In genomic region chr9:37528225-37528970, GRCm38 (mm10) we compare ENCODE assay signal across 8 mouse cellular contexts. TPM values are rescaled to one million over a fixed set of nuclear protein-coding genes. Genes with fewer than 3 reads are reported as not detected.
DNase-seq lines count a peak whose midpoint lies in the region; ATAC-seq and TF ChIP-seq lines count a peak whose summit lies in the region.

No protein-coding gene starts in this region.

- H3K4me2 ChIP-seq in embryonic facial prominence, embryonic 14.5 days (ENCODE audit: low read depth, low read length): no peak overlapping the region
- H3K4me2 ChIP-seq in intestine, embryonic 16.5 days (ENCODE audit: low read depth, low read length): no peak overlapping the region
- peak overlapping the region; percentile 61 for H3K4me2 ChIP-seq in lung, embryonic 14.5 days

- WGBS in embryonic facial prominence, embryonic 14.5 days: 22% methylated on average over 9 of the region's 9 CpGs
- WGBS in intestine, embryonic 16.5 days: 45% methylated on average over 9 of the region's 9 CpGs
- WGBS in lung, embryonic 14.5 days: 31% methylated on average over 9 of the region's 9 CpGs

- peak overlapping the region; percentile 33; the same call in 1 of the 2 replicates for H3K4me3 ChIP-seq in embryonic facial prominence, embryonic 14.5 days (ENCODE audit: low read depth, low read length)
- peak overlapping the region; percentile 45 for H3K4me3 ChIP-seq in intestine, embryonic 16.5 days (ENCODE audit: low read length)
- H3K4me3 ChIP-seq in lung, embryonic 14.5 days (ENCODE audit: low read depth, low read length): peak overlapping the region; percentile 39

- 0 out of 2 replicates have a peak, but pooled peaks cover 10% of the 10 kb centered on the region for H3K36me3 ChIP-seq in embryonic facial prominence, embryonic 14.5 days (ENCODE audit: control insufficient read depth, insufficient read depth, low read length)
- no peaks in the 10 kb centered on the region for H3K36me3 ChIP-seq in intestine, embryonic 16.5 days (ENCODE audit: control insufficient read depth, insufficient read depth, low read length)
- peaks cover 6% of the 10 kb centered on the region; the same call in 1 of the 2 replicates for H3K36me3 ChIP-seq in lung, embryonic 14.5 days (ENCODE audit: insufficient read depth)

- TF ChIP-seq CTCF in lung, embryonic 14.5 days (IDR thresholded peaks at IDR 0.05; ENCODE audit: low read depth): no peak

- peaks cover 16% of the 10 kb centered on the region for H3K4me1 ChIP-seq in embryonic facial prominence, embryonic 14.5 days (ENCODE audit: control insufficient read depth, insufficient read depth, low read length)
- peaks cover 22% of the 10 kb centered on the region; the same call in 1 of the 2 replicates for H3K4me1 ChIP-seq in intestine, embryonic 16.5 days (ENCODE audit: control insufficient read depth, insufficient read depth, low read length)
- H3K4me1 ChIP-seq in lung, embryonic 14.5 days (ENCODE audit: insufficient read depth): peaks cover 19% of the 10 kb centered on the region

- DNase-seq in 416B (ENCODE audit: low read depth): peak; percentile 25
- DNase-seq in embryonic facial prominence, embryonic 14.5 days (ENCODE audit: low spot score): no peak
- peak; percentile 29 for DNase-seq in lung, embryonic 14.5 days
- no peak for DNase-seq in natural killer cell, adult 2 months (ENCODE audit: low spot score in 2 of 2)
- no peak for DNase-seq in layer of hippocampus, postnatal 36 days
- DNase-seq in ovary, postnatal 14 days (ENCODE audit: low spot score): no peak

- peak overlapping the region; percentile 22; the same call in 1 of the 2 replicates for H3K27ac ChIP-seq in embryonic facial prominence, embryonic 14.5 days (replicated peaks; ENCODE audit: low read depth, low read length)
- 0 out of 2 replicates have a peak overlapping the region, but pooled peaks have one; percentile 66 for H3K27ac ChIP-seq in intestine, embryonic 16.5 days (ENCODE audit: low read length)
- H3K27ac ChIP-seq in lung, embryonic 14.5 days (ENCODE audit: low read depth): peak overlapping the region; percentile 90

- H3K27me3 ChIP-seq in embryonic facial prominence, embryonic 14.5 days (replicated peaks; ENCODE audit: control insufficient read depth, insufficient read depth, low read length): peaks cover 60% of the 10 kb centered on the region
- H3K27me3 ChIP-seq in intestine, embryonic 16.5 days (replicated peaks; ENCODE audit: control insufficient read depth, insufficient read depth, low read length): peaks cover 29% of the 10 kb centered on the region
- H3K27me3 ChIP-seq in lung, embryonic 14.5 days (ENCODE audit: insufficient read depth, low read length): peaks cover 27% of the 10 kb centered on the region

- H3K9ac ChIP-seq in embryonic facial prominence, embryonic 14.5 days (ENCODE audit: low read depth, low read length): no peak overlapping the region
- no peak overlapping the region for H3K9ac ChIP-seq in intestine, embryonic 16.5 days (ENCODE audit: low read depth, low read length)
- peak overlapping the region; percentile 53 for H3K9ac ChIP-seq in lung, embryonic 14.5 days

- ATAC-seq in embryonic facial prominence, embryonic 14.5 days (ENCODE audit: low read depth): no peak
- no peak for ATAC-seq in intestine, embryonic 16.5 days
- no peak for ATAC-seq in lung, embryonic 14.5 days (ENCODE audit: insufficient read depth)
- ATAC-seq in inflammation-experienced regulatory T-cells, adult 6 months: no peak

- H3K9me3 ChIP-seq in embryonic facial prominence, embryonic 14.5 days (ENCODE audit: control insufficient read depth, low read length): no peaks in the 10 kb centered on the region
- no peaks in the 10 kb centered on the region for H3K9me3 ChIP-seq in intestine, embryonic 16.5 days (ENCODE audit: control insufficient read depth, low read length)
- H3K9me3 ChIP-seq in lung, embryonic 14.5 days (ENCODE audit: low read depth, low read length): no peaks in the 10 kb centered on the region

RNA-seq across cellular contexts. Expression of gene Esam, which starts 0.5 kb away (rescaled TPM):
- 52.0 and 54.0 TPM in 2 replicates for polyA plus RNA-seq in embryonic facial prominence, embryonic 14.5 days (2014; fragmentation: Nextera tagmentation; extraction: Ambion mirVana)
- polyA plus RNA-seq in intestine, embryonic 16.5 days (2015; fragmentation: Nextera tagmentation; extraction: Ambion mirVana): 49.2 and 49.4 TPM in 2 replicates
- polyA plus RNA-seq in lung, embryonic 14.5 days (2014; fragmentation: Nextera tagmentation; extraction: Ambion mirVana): 149 and 152 TPM in 2 replicates
- 10 to 100 TPM; 17.7 to 22.6 TPM for total RNA-seq in layer of hippocampus, postnatal 36 days (2021)
- under 1 TPM in 1 of 3 experiments, not detected in 2; 0.69 TPM for polyA plus RNA-seq in inflammation-experienced regulatory T-cells, adult 6 months (2017; shearing (Covaris generic))

RNA-seq across cellular contexts. Expression of gene Vsig2, which starts 10.7 kb away (rescaled TPM):
- polyA plus RNA-seq in embryonic facial prominence, embryonic 14.5 days (2014; fragmentation: Nextera tagmentation; extraction: Ambion mirVana): 1.2 and 1.5 TPM in 2 replicates
- polyA plus RNA-seq in intestine, embryonic 16.5 days (2015; fragmentation: Nextera tagmentation; extraction: Ambion mirVana): 1.5 and 3.1 TPM in 2 replicates
- polyA plus RNA-seq in lung, embryonic 14.5 days (2014; fragmentation: Nextera tagmentation; extraction: Ambion mirVana): 17.0 and 18.8 TPM in 2 replicates
- 1 to 10 TPM; 2.7 to 4.7 TPM for total RNA-seq in layer of hippocampus, postnatal 36 days (2021)
- polyA plus RNA-seq in inflammation-experienced regulatory T-cells, adult 6 months (2017; shearing (Covaris generic)): under 1 TPM in 1 of 3 experiments, not detected in 2; 0.54 TPM

RNA-seq across cellular contexts. Expression of gene Nrgn, which starts 24.3 kb away (rescaled TPM):
- 7.0 and 8.8 TPM in 2 replicates for polyA plus RNA-seq in embryonic facial prominence, embryonic 14.5 days (2014; fragmentation: Nextera tagmentation; extraction: Ambion mirVana)
- polyA plus RNA-seq in intestine, embryonic 16.5 days (2015; fragmentation: Nextera tagmentation; extraction: Ambion mirVana): 2.2 and 2.3 TPM in 2 replicates
- polyA plus RNA-seq in lung, embryonic 14.5 days (2014; fragmentation: Nextera tagmentation; extraction: Ambion mirVana): 6.0 and 7.2 TPM in 2 replicates
- total RNA-seq in layer of hippocampus, postnatal 36 days (2021): 1,000 to 10,000 TPM; 1,507 to 1,630 TPM
- 10 to 100 TPM in 1 of 3 experiments, under 1 TPM in 1, not detected in 1; 0.58 to 21.3 TPM for polyA plus RNA-seq in inflammation-experienced regulatory T-cells, adult 6 months (2017; shearing (Covaris generic))

RNA-seq across cellular contexts. Expression of gene Siae, which starts 27.1 kb away (rescaled TPM):
- 13.4 and 13.9 TPM in 2 replicates for polyA plus RNA-seq in embryonic facial prominence, embryonic 14.5 days (2014; fragmentation: Nextera tagmentation; extraction: Ambion mirVana)
- 16.6 and 20.5 TPM in 2 replicates for polyA plus RNA-seq in intestine, embryonic 16.5 days (2015; fragmentation: Nextera tagmentation; extraction: Ambion mirVana)
- 11.4 and 12.2 TPM in 2 replicates for polyA plus RNA-seq in lung, embryonic 14.5 days (2014; fragmentation: Nextera tagmentation; extraction: Ambion mirVana)
- total RNA-seq in layer of hippocampus, postnatal 36 days (2021): 10 to 100 TPM; 13.0 to 13.3 TPM
- polyA plus RNA-seq in inflammation-experienced regulatory T-cells, adult 6 months (2017; shearing (Covaris generic)): 10 to 100 TPM; 11.7 to 19.8 (median 13.9) TPM

RNA-seq across cellular contexts. Expression of gene Msantd2, which starts 39.3 kb away (rescaled TPM):
- polyA plus RNA-seq in embryonic facial prominence, embryonic 14.5 days (2014; fragmentation: Nextera tagmentation; extraction: Ambion mirVana): 24.9 and 25.0 TPM in 2 replicates
- 8.1 and 10.9 TPM in 2 replicates for polyA plus RNA-seq in intestine, embryonic 16.5 days (2015; fragmentation: Nextera tagmentation; extraction: Ambion mirVana)
- 32.4 and 35.7 TPM in 2 replicates for polyA plus RNA-seq in lung, embryonic 14.5 days (2014; fragmentation: Nextera tagmentation; extraction: Ambion mirVana)
- 10 to 100 TPM; 21.9 to 27.5 TPM for total RNA-seq in layer of hippocampus, postnatal 36 days (2021)
- 10 to 100 TPM in 2 of 3 experiments, 1 to 10 TPM in 1; 5.3 to 16.0 (median 11.6) TPM for polyA plus RNA-seq in inflammation-experienced regulatory T-cells, adult 6 months (2017; shearing (Covaris generic))

Comparison
In these comparisons a context has a peak if more than half of its experiments do, and no peak if none do; other contexts are left out.
1. DNase-seq: peak in 416B (single experiment) and lung, embryonic 14.5 days (single experiment); none in embryonic facial prominence, embryonic 14.5 days (single experiment), natural killer cell, adult 2 months (0 of 2), layer of hippocampus, postnatal 36 days (0 of 2) and ovary, postnatal 14 days (single experiment).
2. H3K27ac ChIP-seq: peak in every context shown above with its lines; median percentile 90 in lung, embryonic 14.5 days; 66 in intestine, embryonic 16.5 days; 22 in embryonic facial prominence, embryonic 14.5 days.
3. RNA of gene Esam, which starts 0.5 kb away (polyA plus RNA-seq): 149 to 152 TPM in lung, embryonic 14.5 days, 52.0 to 54.0 TPM in embryonic facial prominence, embryonic 14.5 days and 49.2 to 49.4 TPM in intestine, embryonic 16.5 days; 0.69 TPM in inflammation-experienced regulatory T-cells, adult 6 months; every median in the first group is over 10 times any median in the second.
4. Peak in every context shown above with its lines, with median percentiles within 50 percentile points of each other: H3K4me3 ChIP-seq.